Mouse (Mus musculus): Measurements from ENCODE around the gene Dnajb11. TPM values are rescaled to one million over a fixed set of nuclear protein-coding genes. Genes with fewer than 3 reads are reported as not detected.

Dnajb11 gene
- polyA plus RNA-seq, 1 experiment from 2014 or later = 82.1 TPM

GRCm38 (mm10) chr16:22912886-22913285, 55.2 kb downstream of the Dnajb11 start:
- H3K9me3 ChIP-seq (replicated peaks) = no peaks in the 10 kb centered on the region
- H3K27ac ChIP-seq = no peak overlapping the region
- no peaks in the 10 kb centered on the region for H3K27me3 ChIP-seq
- H3K9ac ChIP-seq = no peak overlapping the region
- no peaks in the 10 kb centered on the region for H3K4me1 ChIP-seq
- WGBS = 83% methylated on average over 6 of the region's 6 CpGs
- no peak overlapping the region for H3K4me2 ChIP-seq
- no peaks in the 10 kb centered on the region for H3K36me3 ChIP-seq (ENCODE audit: poor library complexity, severe bottlenecking)
- no peak for ATAC-seq
- no peak overlapping the region for H3K4me3 ChIP-seq

GRCm38 (mm10) chr16:22914276-22914675, 56.6 kb downstream of the Dnajb11 start:
- no peak overlapping the region for H3K27ac ChIP-seq
- no peak for ATAC-seq

GRCm38 (mm10) chr16:22918034-22918433, 60.4 kb downstream of the Dnajb11 start, which contains the start of gene Fetub:
Fetub (plus strand) TSS chr16:22918334.
- ATAC-seq = no peak
- WGBS = 85% methylated on average over 5 of the region's 5 CpGs
- no peaks in the 10 kb centered on the region for H3K36me3 ChIP-seq (ENCODE audit: poor library complexity, severe bottlenecking)
- H3K27ac ChIP-seq = no peak within 1 kb of the TSS
- no peaks in the 10 kb centered on the region for H3K9me3 ChIP-seq (replicated peaks)
- H3K9ac ChIP-seq = no peak within 1 kb of the TSS
- no peaks in the 10 kb centered on the region for H3K4me1 ChIP-seq
- no peak within 1 kb of the TSS for H3K4me3 ChIP-seq
- H3K4me2 ChIP-seq = no peak within 1 kb of the TSS
- no peaks in the 10 kb centered on the region for H3K27me3 ChIP-seq

More at GRCm38 (mm10) chr16:22914276-22914675, 56.6 kb downstream of the Dnajb11 start:
- no peak overlapping the region for H3K4me3 ChIP-seq
- no peaks in the 10 kb centered on the region for H3K27me3 ChIP-seq
- H3K4me2 ChIP-seq = no peak overlapping the region
- H3K9me3 ChIP-seq (replicated peaks) = no peaks in the 10 kb centered on the region
- no peak overlapping the region for H3K9ac ChIP-seq
- H3K36me3 ChIP-seq (ENCODE audit: poor library complexity, severe bottlenecking) = no peaks in the 10 kb centered on the region
- H3K4me1 ChIP-seq = no peaks in the 10 kb centered on the region

GRCm38 (mm10) chr16:22918664-22919312, 61.1 kb downstream of the Dnajb11 start:
- Histone ChIP-seq H3K27me3 (no peaks in the 10 kb centered on the region), H3K4me3 (no peak overlapping the region), H3K9ac (no peak overlapping the region), H3K4me1 (no peaks in the 10 kb centered on the region), H3K27ac (no peak overlapping the region), H3K36me3 (ENCODE audit: poor library complexity, severe bottlenecking) (no peaks in the 10 kb centered on the region), H3K9me3 (replicated peaks) (no peaks in the 10 kb centered on the region), H3K4me2 (no peak overlapping the region)
- ATAC-seq = no peak
- WGBS = 70% methylated on average over 15 of the region's 15 CpGs

GRCm38 (mm10) chr16:22919971-22920854, 62.6 kb downstream of the Dnajb11 start:
- Histone ChIP-seq H3K27me3 (no peaks in the 10 kb centered on the region), H3K9ac (no peak overlapping the region), H3K4me2 (no peak overlapping the region), H3K4me3 (no peak overlapping the region), H3K27ac (no peak overlapping the region), H3K9me3 (replicated peaks) (no peaks in the 10 kb centered on the region), H3K4me1 (no peaks in the 10 kb centered on the region), H3K36me3 (ENCODE audit: poor library complexity, severe bottlenecking) (no peaks in the 10 kb centered on the region)
- WGBS = 67% methylated on average over 18 of the region's 18 CpGs
- ATAC-seq = no peak

- no peaks in the 10 kb centered on the region for H3K4me1 ChIP-seq
- H3K27me3 ChIP-seq = no peaks in the 10 kb centered on the region
- no peak overlapping the region for H3K4me2 ChIP-seq
- no peak for ATAC-seq
- H3K4me3 ChIP-seq = no peak overlapping the region
- H3K9ac ChIP-seq = no peak overlapping the region
- WGBS = 94% methylated on average over 5 of the region's 5 CpGs
- H3K27ac ChIP-seq = no peak overlapping the region
- H3K9me3 ChIP-seq (replicated peaks) = no peaks in the 10 kb centered on the region
- no peaks in the 10 kb centered on the region for H3K36me3 ChIP-seq (ENCODE audit: poor library complexity, severe bottlenecking)
Observed at GRCm38 (mm10) chr16:22921761-22922160, 64.1 kb downstream of the Dnajb11 start.

- no peak overlapping the region for H3K27ac ChIP-seq
- no peaks in the 10 kb centered on the region for H3K9me3 ChIP-seq (replicated peaks)
- H3K27me3 ChIP-seq = no peaks in the 10 kb centered on the region
- H3K9ac ChIP-seq = no peak overlapping the region
- 85% methylated on average over 4 of the region's 4 CpGs for WGBS
- no peak overlapping the region for H3K4me3 ChIP-seq
- ATAC-seq = no peak
- no peaks in the 10 kb centered on the region for H3K36me3 ChIP-seq (ENCODE audit: poor library complexity, severe bottlenecking)
- H3K4me2 ChIP-seq = no peak overlapping the region
- H3K4me1 ChIP-seq = no peaks in the 10 kb centered on the region
Observed at GRCm38 (mm10) chr16:22922433-22922832, 64.8 kb downstream of the Dnajb11 start.

Other genes with a start within 250 kb of the Dnajb11 start
- 1.00 and 1.3 TPM in 2 replicates for gene Dgkg, start 200.6 kb upstream of the Dnajb11 start, polyA plus RNA-seq (2015; fragmentation: Nextera tagmentation; extraction: Ambion mirVana)
- not detected in 2 replicates for gene Crygs, start 46.3 kb upstream of the Dnajb11 start, polyA plus RNA-seq (2015; fragmentation: Nextera tagmentation; extraction: Ambion mirVana)
- gene Tbccd1, start 176 bp upstream of the Dnajb11 start, polyA plus RNA-seq (2015; fragmentation: Nextera tagmentation; extraction: Ambion mirVana) = 26.5 and 28.6 TPM in 2 replicates
- 1.5 TPM in 1 of 2 replicates, not detected in the other for gene Ahsg, start 33.4 kb downstream of the Dnajb11 start, polyA plus RNA-seq (2015; fragmentation: Nextera tagmentation; extraction: Ambion mirVana)
- not detected in 2 replicates for gene Fetub, start 60.5 kb downstream of the Dnajb11 start, polyA plus RNA-seq (2015; fragmentation: Nextera tagmentation; extraction: Ambion mirVana)
- 0.10 and 0.15 TPM in 2 replicates for gene Hrg, start 93.2 kb downstream of the Dnajb11 start, polyA plus RNA-seq (2015; fragmentation: Nextera tagmentation; extraction: Ambion mirVana)
- not detected in 2 replicates for gene Kng2, start 171.6 kb downstream of the Dnajb11 start, polyA plus RNA-seq (2015; fragmentation: Nextera tagmentation; extraction: Ambion mirVana)
- gene Kng1, start 200.0 kb downstream of the Dnajb11 start, polyA plus RNA-seq (2015; fragmentation: Nextera tagmentation; extraction: Ambion mirVana) = 0.69 TPM in 1 of 2 replicates, not detected in the other
- 229 and 252 TPM in 2 replicates for gene Eif4a2, start 249.6 kb downstream of the Dnajb11 start, polyA plus RNA-seq (2015; fragmentation: Nextera tagmentation; extraction: Ambion mirVana)